Mouse (Mus musculus): Measurements from ENCODE around the gene Smad6. TPM values are rescaled to one million over a fixed set of nuclear protein-coding genes. Genes with fewer than 3 reads are reported as not detected.
A peak's percentile ranks its signal among the peaks of the same experiment; 100 is the strongest.

The Smad6 gene
- total and polyA plus RNA-seq, 2 experiments, result 4.1 to 12.6 TPM

- Histone ChIP-seq H3K27ac (replicated peaks; ENCODE audit: insufficient read depth, low read depth, low read length) (peak overlapping the region; percentile 87), H3K36me3 (ENCODE audit: control insufficient read depth, insufficient read depth, low read length) (no peaks in the 10 kb centered on the region), H3K27me3 (ENCODE audit: control insufficient read depth, insufficient read depth, low read length) (no peaks in the 10 kb centered on the region), H3K4me1 (ENCODE audit: control insufficient read depth, insufficient read depth, low read length) (peaks cover 34% of the 10 kb centered on the region), H3K79me2 (ENCODE audit: control insufficient read depth, insufficient read depth, low read length) (peaks cover 5% of the 10 kb centered on the region), H3K4me3 (ENCODE audit: insufficient read depth, low read depth, low read length) (no peak overlapping the region), H3K9ac (ENCODE audit: low read depth, low read length) (0 out of 2 replicates have a peak overlapping the region, but pooled peaks have one; percentile 12)
- peak; percentile 97 for DNase-seq (ENCODE audit: extremely low read depth, low read depth, low spot score)
- 19% methylated on average over 4 of the region's 4 CpGs for WGBS
- TF ChIP-seq POLR2A (IDR thresholded peaks at IDR 0.05; ENCODE audit: extremely low read depth, insufficient read depth, low read length), result no peak
- peak; percentile 23 for TF ChIP-seq CTCF (IDR thresholded peaks at IDR 0.05; ENCODE audit: low read depth, low read length)
Observed at GRCm38 (mm10) chr9:63992761-63993160, 29.1 kb downstream of the Smad6 start.

GRCm38 (mm10) chr9:63991193-63991592 is 30.7 kb downstream of the Smad6 start:
- peak; percentile 90 for DNase-seq (ENCODE audit: extremely low read depth, low read depth, low spot score)
- Histone ChIP-seq H3K4me1 (ENCODE audit: control insufficient read depth, insufficient read depth, low read length) (peaks cover 34% of the 10 kb centered on the region), H3K27ac (replicated peaks; ENCODE audit: insufficient read depth, low read depth, low read length) (peak overlapping the region; percentile 43), H3K9ac (ENCODE audit: low read depth, low read length) (no peak overlapping the region), H3K27me3 (ENCODE audit: control insufficient read depth, insufficient read depth, low read length) (no peaks in the 10 kb centered on the region), H3K79me2 (ENCODE audit: control insufficient read depth, insufficient read depth, low read length) (peaks cover 5% of the 10 kb centered on the region), H3K4me3 (ENCODE audit: insufficient read depth, low read depth, low read length) (no peak overlapping the region), H3K36me3 (ENCODE audit: control insufficient read depth, insufficient read depth, low read length) (no peaks in the 10 kb centered on the region)
- TF ChIP-seq CTCF (IDR thresholded peaks at IDR 0.05; ENCODE audit: low read depth, low read length) (no peak), POLR2A (IDR thresholded peaks at IDR 0.05; ENCODE audit: extremely low read depth, insufficient read depth, low read length) (no peak)
- WGBS, result 7% methylated on average over 4 of the region's 4 CpGs

DNA sequence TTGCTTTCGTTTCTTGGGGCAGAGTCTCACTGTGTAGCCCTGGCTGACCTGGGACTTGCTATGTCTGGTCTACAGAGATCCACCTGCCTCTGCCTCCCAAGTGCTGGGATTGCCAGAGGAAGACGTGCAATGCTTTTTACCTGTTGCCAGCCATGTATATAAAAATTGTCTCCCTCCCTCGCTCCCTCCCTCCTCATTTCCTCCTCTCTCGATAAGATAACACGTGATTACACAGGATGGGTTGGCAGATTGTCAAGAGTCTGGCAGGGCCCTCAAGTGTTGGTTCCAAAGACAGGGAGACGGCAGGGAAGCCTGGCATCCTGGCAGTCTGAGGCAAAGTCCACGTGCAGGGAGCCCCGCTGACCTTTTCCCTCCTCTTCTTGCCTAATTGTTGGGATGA is 32.2 kb downstream of the Smad6 start:
- Histone ChIP-seq H3K36me3 (ENCODE audit: control insufficient read depth, insufficient read depth, low read length) (no peaks in the 10 kb centered on the region), H3K9ac (ENCODE audit: low read depth, low read length) (no peak overlapping the region), H3K79me2 (ENCODE audit: control insufficient read depth, insufficient read depth, low read length) (peaks cover 2% of the 10 kb centered on the region), H3K4me3 (ENCODE audit: insufficient read depth, low read depth, low read length) (no peak overlapping the region), H3K27me3 (ENCODE audit: control insufficient read depth, insufficient read depth, low read length) (no peaks in the 10 kb centered on the region), H3K27ac (replicated peaks; ENCODE audit: insufficient read depth, low read depth, low read length) (peak overlapping the region; percentile 8; the same call in 1 of the 2 replicates), H3K4me1 (ENCODE audit: control insufficient read depth, insufficient read depth, low read length) (peaks cover 34% of the 10 kb centered on the region)
- WGBS, result 4% methylated on average over 8 of the region's 8 CpGs
- peak; percentile 97 for DNase-seq (ENCODE audit: extremely low read depth, low read depth, low spot score)
- TF ChIP-seq CTCF (IDR thresholded peaks at IDR 0.05; ENCODE audit: low read depth, low read length), result no peak
- TF ChIP-seq POLR2A (IDR thresholded peaks at IDR 0.05; ENCODE audit: extremely low read depth, insufficient read depth, low read length), result no peak

DNA sequence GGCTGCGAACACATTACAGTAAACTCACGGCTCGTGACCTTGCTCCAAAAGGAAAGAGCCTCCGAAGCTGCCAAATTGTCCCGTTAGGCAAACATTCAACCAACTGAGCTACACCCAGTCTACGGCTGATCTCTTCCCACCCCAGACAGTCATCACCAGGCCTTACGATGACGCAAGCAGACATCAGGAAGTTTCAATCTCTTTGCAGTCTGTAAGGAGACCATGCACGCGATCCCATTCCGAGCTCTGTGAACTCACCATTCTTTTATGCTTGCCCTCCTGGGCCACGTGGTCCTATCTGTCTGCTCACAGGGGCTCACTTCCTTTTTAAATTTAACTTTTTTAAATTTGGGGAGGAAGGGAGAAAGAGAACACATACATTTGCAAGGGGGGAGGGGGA is 32.6 kb downstream of the Smad6 start:
- H3K4me3 ChIP-seq (ENCODE audit: insufficient read depth, low read depth, low read length), result no peak overlapping the region
- no peak overlapping the region for H3K9ac ChIP-seq (ENCODE audit: low read depth, low read length)
- H3K27me3 ChIP-seq (ENCODE audit: control insufficient read depth, insufficient read depth, low read length), result no peaks in the 10 kb centered on the region
- no peaks in the 10 kb centered on the region for H3K36me3 ChIP-seq (ENCODE audit: control insufficient read depth, insufficient read depth, low read length)
- peak; percentile 86 for DNase-seq (ENCODE audit: extremely low read depth, low read depth, low spot score)
- no peak for TF ChIP-seq CTCF (IDR thresholded peaks at IDR 0.05; ENCODE audit: low read depth, low read length)
- no peak for TF ChIP-seq POLR2A (IDR thresholded peaks at IDR 0.05; ENCODE audit: extremely low read depth, insufficient read depth, low read length)
- peaks cover 5% of the 10 kb centered on the region for H3K79me2 ChIP-seq (ENCODE audit: control insufficient read depth, insufficient read depth, low read length)
- H3K4me1 ChIP-seq (ENCODE audit: control insufficient read depth, insufficient read depth, low read length), result peaks cover 37% of the 10 kb centered on the region
- WGBS, result 15% methylated on average over 12 of the region's 12 CpGs
- 0 out of 2 replicates have a peak overlapping the region, but pooled peaks have one; percentile 8 for H3K27ac ChIP-seq (replicated peaks; ENCODE audit: insufficient read depth, low read depth, low read length)

GRCm38 (mm10) chr9:63985125-63985524 is 36.7 kb downstream of the Smad6 start:
- no peak for TF ChIP-seq CTCF (IDR thresholded peaks at IDR 0.05; ENCODE audit: low read depth, low read length)
- no peak for TF ChIP-seq POLR2A (IDR thresholded peaks at IDR 0.05; ENCODE audit: extremely low read depth, insufficient read depth, low read length)
- Histone ChIP-seq H3K36me3 (ENCODE audit: control insufficient read depth, insufficient read depth, low read length) (no peaks in the 10 kb centered on the region), H3K27me3 (ENCODE audit: control insufficient read depth, insufficient read depth, low read length) (no peaks in the 10 kb centered on the region), H3K9ac (ENCODE audit: low read depth, low read length) (no peak overlapping the region), H3K27ac (replicated peaks; ENCODE audit: insufficient read depth, low read depth, low read length) (no peak overlapping the region), H3K4me3 (ENCODE audit: insufficient read depth, low read depth, low read length) (no peak overlapping the region), H3K4me1 (ENCODE audit: control insufficient read depth, insufficient read depth, low read length) (peaks cover 18% of the 10 kb centered on the region), H3K79me2 (ENCODE audit: control insufficient read depth, insufficient read depth, low read length) (peaks cover 23% of the 10 kb centered on the region)
- WGBS, result 73% methylated on average over 6 of the region's 6 CpGs
- no peak for DNase-seq (ENCODE audit: extremely low read depth, low read depth, low spot score)

DNA sequence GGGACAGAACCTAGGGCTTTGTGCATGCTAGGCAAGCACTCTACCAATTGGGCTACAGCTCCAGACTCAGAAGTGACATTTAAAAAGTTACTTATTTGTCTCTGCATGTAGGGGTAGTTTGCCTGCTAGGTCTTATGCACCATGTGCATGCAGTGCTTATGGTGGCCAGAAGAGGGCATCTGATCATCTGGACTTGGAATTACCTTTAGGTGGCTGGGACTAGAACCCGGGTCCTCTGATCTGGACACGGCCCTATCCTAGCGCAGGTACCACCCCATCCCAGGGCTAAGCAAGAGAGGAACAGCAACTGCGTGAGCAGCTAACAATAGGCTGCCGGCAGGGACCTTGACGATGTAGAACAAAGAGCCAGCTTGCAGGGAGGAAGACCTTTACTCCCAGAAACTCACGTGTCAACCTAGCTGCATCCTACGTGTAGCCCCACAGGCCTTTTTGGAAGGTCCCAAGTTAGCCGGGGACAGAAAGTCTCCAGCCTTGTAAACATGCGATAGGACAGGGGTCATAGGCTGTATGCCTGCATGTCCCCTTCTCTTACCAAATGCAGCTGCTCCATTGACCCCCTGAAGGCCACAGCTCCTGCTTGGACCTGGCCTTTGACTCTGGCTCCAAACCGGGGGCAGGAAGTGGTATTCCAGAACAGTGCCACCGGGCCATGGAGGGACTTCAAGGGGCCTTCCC is 38.8 kb downstream of the Smad6 start:
- TF ChIP-seq CTCF (IDR thresholded peaks at IDR 0.05; ENCODE audit: low read depth, low read length) (peak; percentile 46), POLR2A (IDR thresholded peaks at IDR 0.05; ENCODE audit: extremely low read depth, insufficient read depth, low read length) (no peak)
- peaks cover 14% of the 10 kb centered on the region for H3K4me1 ChIP-seq (ENCODE audit: control insufficient read depth, insufficient read depth, low read length)
- 64% methylated on average over 12 of the region's 12 CpGs for WGBS
- peak; percentile 29 for DNase-seq (ENCODE audit: extremely low read depth, low read depth, low spot score)
- H3K79me2 ChIP-seq (ENCODE audit: control insufficient read depth, insufficient read depth, low read length), result peaks cover 25% of the 10 kb centered on the region
- no peak overlapping the region for H3K9ac ChIP-seq (ENCODE audit: low read depth, low read length)
- H3K27ac ChIP-seq (replicated peaks; ENCODE audit: insufficient read depth, low read depth, low read length), result no peak overlapping the region
- no peaks in the 10 kb centered on the region for H3K27me3 ChIP-seq (ENCODE audit: control insufficient read depth, insufficient read depth, low read length)
- H3K4me3 ChIP-seq (ENCODE audit: insufficient read depth, low read depth, low read length), result no peak overlapping the region
- H3K36me3 ChIP-seq (ENCODE audit: control insufficient read depth, insufficient read depth, low read length), result no peaks in the 10 kb centered on the region
